Mouse (Mus musculus) midbrain, postnatal 0 days (tissue): ENCODE measurements around the gene Csf1. TPM values are rescaled to one million over a fixed set of nuclear protein-coding genes. Genes with fewer than 3 reads are reported as not detected.

Source experiments
- ATAC-seq: fragments of 200-750 bp; cut with Nextera tagmentation; 2 replicates; pipeline ENCODE4 v1.8.0; 2017; ENCODE audit warnings: moderate number of reproducible peaks, mild to moderate bottlenecking, moderate TSS enrichment, moderate library complexity; ENCODE audit not compliant: low FRiP score
- DNase-seq: peaks from one replicate; pipeline ENCODE4 v3.0.0-alpha.2; 2015; ENCODE audit warnings: low spot score
- H3K27ac ChIP-seq: fragments of 300-500 bp; sonication (generic); 2 replicates; pipeline ENCODE4 v1.5.1; 2014; ENCODE audit warnings: low read depth, mild to moderate bottlenecking, low read length, mixed read lengths
- H3K27me3 ChIP-seq: fragments of 300-500 bp; sonication (generic); 2 replicates; pipeline ENCODE4 v1.6.1; 2014; ENCODE audit warnings: low read length, control low read depth, mixed read lengths; ENCODE audit not compliant: insufficient read depth
- H3K36me3 ChIP-seq: fragments of 300-500 bp; sonication (generic); 2 replicates; pipeline ENCODE4 v1.6.1; 2014; ENCODE audit warnings: low read length, control low read depth, mixed read lengths; ENCODE audit not compliant: insufficient read depth
- H3K4me1 ChIP-seq: fragments of 300-500 bp; sonication (generic); 2 replicates; pipeline ENCODE4 v1.6.1; 2014; ENCODE audit warnings: mild to moderate bottlenecking, control low read depth, antibody characterized with exemption, low read length, mixed read lengths; ENCODE audit not compliant: insufficient read depth
- H3K4me2 ChIP-seq: fragments of 300-500 bp; sonication (generic); 2 replicates; pipeline ENCODE4 v1.6.1; 2014; ENCODE audit warnings: low read depth, mild to moderate bottlenecking, low read length, mixed read lengths; ENCODE audit not compliant: poor library complexity, severe bottlenecking
- H3K4me3 ChIP-seq: fragments of 300-500 bp; sonication (generic); 2 replicates; pipeline ENCODE4 v1.5.1; 2014; ENCODE audit warnings: low read depth, mild to moderate bottlenecking, low read length, moderate library complexity
- H3K9ac ChIP-seq: fragments of 300-500 bp; sonication (generic); replicated peaks from 2 replicates; pipeline ENCODE4 v1.6.1; 2014; ENCODE audit warnings: mild to moderate bottlenecking, low read length, moderate library complexity, mixed read lengths; ENCODE audit not compliant: poor library complexity, severe bottlenecking
- H3K9me3 ChIP-seq: fragments of 300-500 bp; sonication (generic); 2 replicates; pipeline ENCODE4 v1.6.1; 2016; ENCODE audit warnings: low read length, control low read depth
- CTCF ChIP-seq: IDR thresholded peaks from 2 replicates; pipeline ENCODE4 v1.5.1; 2016; ENCODE audit warnings: antibody characterized with exemption, mild to moderate bottlenecking
- WGBS: fragments of 180-500 bp; shearing (Covaris S2); extraction: QIAGEN DNeasy Blood & Tissue Kit; methylation state at CpG from one replicate; pipeline ENCODE4 v1.1.7; 2014; 5-methylcytosine and 5-hydroxymethylcytosine counted together
- polyA plus RNA-seq: library from polyadenylated mRNA; unstranded; fragments of >200 nt; fragmentation: Nextera tagmentation; extraction: Ambion mirVana; gene quantifications from 2 replicates; pipeline ENCODE4 v1.2.1, GENCODE M21; 2015
- total RNA-seq: library from RNA; depleted of rRNA; stranded (reverse); fragments of >200 nt; gene quantifications from 2 replicates; pipeline ENCODE4 v1.2.3, GENCODE M21; 2014; rRNA removed

Gene Csf1
- 10.6 and 12.3 TPM in 2 replicates for total RNA-seq
- polyA plus RNA-seq = 8.1 and 10.9 TPM in 2 replicates

- peak; percentile 81 for ATAC-seq
- no peaks in the 10 kb centered on the region for H3K27me3 ChIP-seq
- WGBS = 1% methylated on average over 46 of the region's 56 CpGs
These were observed at the start of gene Csf1 for GRCm38 (mm10) chr3:107759929-107760581. Gene Csf1 (minus strand): TSS chr3:107760469.

GRCm38 (mm10) chr3:107808013-107808750 is 47.9 kb upstream of the Csf1 start:
- Histone ChIP-seq H3K9me3 (no peaks in the 10 kb centered on the region), H3K27ac (no peak overlapping the region), H3K4me3 (no peak overlapping the region), H3K4me1 (no peaks in the 10 kb centered on the region), H3K4me2 (no peak overlapping the region), H3K27me3 (no peaks in the 10 kb centered on the region), H3K9ac (no peak overlapping the region), H3K36me3 (no peaks in the 10 kb centered on the region)
- 45% methylated on average over 14 of the region's 14 CpGs for WGBS
- no peak for TF ChIP-seq CTCF
- peak; percentile 39 for DNase-seq
- ATAC-seq = no peak

More at GRCm38 (mm10) chr3:107759929-107760581, at the start of gene Csf1:
- no peak; the same call in 1 of the 2 replicates for TF ChIP-seq CTCF
- peak; percentile 82 for DNase-seq
- H3K27ac ChIP-seq = peak within 1 kb of the TSS; percentile 55
- H3K36me3 ChIP-seq = no peaks in the 10 kb centered on the region
- H3K9me3 ChIP-seq = no peaks in the 10 kb centered on the region
- peak within 1 kb of the TSS; percentile 62 for H3K4me3 ChIP-seq
- H3K9ac ChIP-seq = peak within 1 kb of the TSS; percentile 72
- no peaks in the 10 kb centered on the region for H3K4me1 ChIP-seq
- H3K4me2 ChIP-seq = peak within 1 kb of the TSS; percentile 95

- WGBS = 31% methylated on average over 6 of the region's 6 CpGs
- ATAC-seq (no peak), DNase-seq (no peak)
- Histone ChIP-seq H3K27me3 (no peaks in the 10 kb centered on the region), H3K4me1 (no peaks in the 10 kb centered on the region), H3K4me3 (no peak overlapping the region), H3K36me3 (no peaks in the 10 kb centered on the region), H3K27ac (no peak overlapping the region), H3K4me2 (no peak overlapping the region), H3K9ac (no peak overlapping the region), H3K9me3 (no peaks in the 10 kb centered on the region)
- TF ChIP-seq CTCF = no peak
These were observed 47.2 kb upstream of the Csf1 start for GRCm38 (mm10) chr3:107807386-107807974.

GRCm38 (mm10) chr3:107806916-107807315 is 46.6 kb upstream of the Csf1 start:
- no peaks in the 10 kb centered on the region for H3K36me3 ChIP-seq

GRCm38 (mm10) chr3:107804799-107805198 is 44.5 kb upstream of the Csf1 start:
- H3K4me1 ChIP-seq = no peaks in the 10 kb centered on the region
- DNase-seq (no peak), ATAC-seq (no peak)
- no peaks in the 10 kb centered on the region for H3K9me3 ChIP-seq
- WGBS = 82% methylated on average over 1 of the region's 1 CpGs
- H3K36me3 ChIP-seq = no peaks in the 10 kb centered on the region
- no peak overlapping the region for H3K27ac ChIP-seq
- no peaks in the 10 kb centered on the region for H3K27me3 ChIP-seq
- TF ChIP-seq CTCF = no peak
- H3K4me2 ChIP-seq = no peak overlapping the region
- H3K9ac ChIP-seq = no peak overlapping the region
- no peak overlapping the region for H3K4me3 ChIP-seq

More at GRCm38 (mm10) chr3:107806916-107807315, 46.6 kb upstream of the Csf1 start:
- Histone ChIP-seq H3K4me3 (no peak overlapping the region), H3K9me3 (no peaks in the 10 kb centered on the region), H3K9ac (no peak overlapping the region), H3K27me3 (no peaks in the 10 kb centered on the region), H3K4me1 (no peaks in the 10 kb centered on the region), H3K27ac (no peak overlapping the region), H3K4me2 (no peak overlapping the region)
- DNase-seq = no peak
- ATAC-seq = no peak
- WGBS = 73% methylated on average over 1 of the region's 1 CpGs
- TF ChIP-seq CTCF = no peak
